Mouse (Mus musculus) kidney, adult 2 months (tissue): ENCODE results near the gene Nek2.

Experiments
- CTCF ChIP-seq: fragments of 200-500 bp; conservative IDR thresholded peaks from 2 replicates; pipeline ENCODE4 v1.5.1; 2011; ENCODE audit warnings: low read depth, mild to moderate bottlenecking, control low read depth, low read length, moderate library complexity, mixed read lengths; ENCODE audit not compliant: insufficient read depth, insufficient read length
- POLR2A ChIP-seq: fragments of 200-500 bp; IDR thresholded peaks from one replicate; pipeline ENCODE4 v1.6.1; 2011; ENCODE audit warnings: low read depth, low read length, control low read depth

GRCm38 (mm10) chr1:191808688-191809223, 12.5 kb upstream of the Nek2 start:
- TF ChIP-seq CTCF (no peak), POLR2A (no peak)
